Mouse (Mus musculus): ENCODE data around the gene Thra.

- no peak for TF ChIP-seq CTCF (IDR thresholded peaks at IDR 0.05 in 2 of 3, conservative IDR thresholded peaks at IDR 0.05 in 1 of 3; ENCODE audit: control insufficient read depth in 1 of 3, insufficient read depth in 1 of 3, low read depth in 2 of 3, low read length in 3 of 3, poor library complexity in 1 of 3, severe bottlenecking in 1 of 3)
- no peak for TF ChIP-seq POLR2A (IDR thresholded peaks at IDR 0.05; ENCODE audit: control insufficient read depth in 1 of 2, insufficient read depth in 1 of 2, low read depth in 1 of 2, low read length in 2 of 2, poor library complexity in 1 of 2)
- no peak for TF ChIP-seq MAZ (IDR thresholded peaks at IDR 0.05; ENCODE audit: low read depth, low read length)
- no peak for TF ChIP-seq POLR2AphosphoS5 (IDR thresholded peaks at IDR 0.05; ENCODE audit: borderline replicate concordance, low read depth, low read length)
- no peak for TF ChIP-seq MAFK (IDR thresholded peaks at IDR 0.05; ENCODE audit: borderline replicate concordance, low read depth, low read length)
- TF ChIP-seq POLR2AphosphoS2 (IDR thresholded peaks at IDR 0.05; ENCODE audit: low read length), result no peak
- no peak for TF ChIP-seq RCOR1 (IDR thresholded peaks at IDR 0.05; ENCODE audit: low read depth, low read length)
- no peak for TF ChIP-seq SIN3A (IDR thresholded peaks at IDR 0.05; ENCODE audit: low read length)
- TF ChIP-seq KAT2A (conservative IDR thresholded peaks at IDR 0.05; ENCODE audit: low read depth, low read length), result no peak
- no peak for TF ChIP-seq JUND (IDR thresholded peaks at IDR 0.05; ENCODE audit: low read depth, low read length)
- no peak for TF ChIP-seq E2F4 (IDR thresholded peaks at IDR 0.05; ENCODE audit: borderline replicate concordance, low read depth, low read length)
These were observed 32.8 kb upstream of the Thra start for GRCm38 (mm10) chr11:98707401-98708281.

Data from MEL (cell line).